10 mouse cellular contexts compared by ENCODE assay signal in genomic region chr19:53183620-53184019, GRCm38 (mm10). TPM values are rescaled to one million over a fixed set of nuclear protein-coding genes. Genes with fewer than 3 reads are reported as not detected.
DNase-seq lines count a peak whose midpoint lies in the region; ATAC-seq and TF ChIP-seq lines count a peak whose summit lies in the region.
"Had no signal": no experiment of that assay in that cellular context is flagged by ENCODE, and none has a peak within 500 bp of the region (broad histone marks: within the 10 kb centered on the region; RNA-seq: fewer than 3 reads in every experiment).

No protein-coding gene starts in this region.

- WGBS in liver, adult 2 months = 56% methylated on average over 9 of the region's 9 CpGs
- 23% methylated on average over 9 of the region's 9 CpGs for WGBS in liver, embryonic 13.5 days (ENCODE audit: insufficient replicate concordance)
- 44% methylated on average over 9 of the region's 9 CpGs for WGBS in stomach, embryonic 14.5 days
- WGBS in hindbrain, embryonic 14.5 days = 68% methylated on average over 9 of the region's 9 CpGs

- no peak for ATAC-seq in liver, embryonic 13.5 days (ENCODE audit: low read depth)
- no peak for ATAC-seq in stomach, embryonic 14.5 days (ENCODE audit: insufficient number of reproducible peaks, insufficient read depth, low FRiP score, low read depth)
- no peak for ATAC-seq in hindbrain, embryonic 14.5 days (ENCODE audit: low FRiP score)

- no peaks in the 10 kb centered on the region for H3K27me3 ChIP-seq in liver, adult 2 months (ENCODE audit: control insufficient read depth, insufficient read depth, low read length)
- peaks cover 16% of the 10 kb centered on the region; the same call in 1 of the 2 replicates for H3K27me3 ChIP-seq in liver, embryonic 13.5 days
- no peaks in the 10 kb centered on the region for H3K27me3 ChIP-seq in stomach, embryonic 14.5 days (ENCODE audit: control insufficient read depth, insufficient read depth, low read length)
- H3K27me3 ChIP-seq in hindbrain, embryonic 14.5 days (ENCODE audit: control insufficient read depth, insufficient read depth, low read length) = no peaks in the 10 kb centered on the region

- no peaks in the 10 kb centered on the region for H3K9me3 ChIP-seq in liver, embryonic 13.5 days (replicated peaks)
- H3K9me3 ChIP-seq in stomach, embryonic 14.5 days (ENCODE audit: control insufficient read depth, low read depth, low read length) = no peaks in the 10 kb centered on the region
- H3K9me3 ChIP-seq in hindbrain, embryonic 14.5 days (ENCODE audit: control insufficient read depth, low read length) = no peaks in the 10 kb centered on the region

- H3K4me1 ChIP-seq in liver, adult 2 months (ENCODE audit: control insufficient read depth, insufficient read depth, low read length) = peaks cover 24% of the 10 kb centered on the region
- H3K4me1 ChIP-seq in liver, embryonic 13.5 days (replicated peaks) = peaks cover 82% of the 10 kb centered on the region
- peaks cover 52% of the 10 kb centered on the region for H3K4me1 ChIP-seq in stomach, embryonic 14.5 days (ENCODE audit: control insufficient read depth, insufficient read depth, low read length)
- peaks cover 13% of the 10 kb centered on the region; the same call in 1 of the 2 replicates for H3K4me1 ChIP-seq in hindbrain, embryonic 14.5 days (replicated peaks; ENCODE audit: control insufficient read depth, insufficient read depth, low read length)

- H3K4me2 ChIP-seq in liver, embryonic 13.5 days = peak overlapping the region; percentile 41
- H3K4me2 ChIP-seq in stomach, embryonic 14.5 days (replicated peaks; ENCODE audit: low read depth, low read length) = no peak overlapping the region
- H3K4me2 ChIP-seq in hindbrain, embryonic 14.5 days (replicated peaks) = no peak overlapping the region

- H3K79me2 ChIP-seq in liver, adult 2 months (ENCODE audit: control insufficient read depth, insufficient read depth, low read length) = no peaks in the 10 kb centered on the region; the same call in 1 of the 2 replicates

- intact Hi-C loops in gastrocnemius, adult 2 months (cut with DNase I) = no loop called here

- TF ChIP-seq CTCF in gastrocnemius, adult 2 months (IDR thresholded peaks at IDR 0.05) = 0 out of 2 replicates have a peak, but pooled peaks have one; percentile 10
- TF ChIP-seq CTCF in liver, adult 2 months (IDR thresholded peaks at IDR 0.05; ENCODE audit: low read depth, low read length) = no peak

- no peak for DNase-seq in gastrocnemius, adult 2 months
- no peak for DNase-seq in gastrocnemius, postnatal 4 days (ENCODE audit: low spot score in 2 of 2)
- no peak for DNase-seq in liver, adult 2 months (ENCODE audit: extremely low read depth, low read depth, low spot score)
- no peak for DNase-seq in liver
- no peak for DNase-seq in liver, embryonic 13.5 days
- no peak for DNase-seq in cerebellum, postnatal 36 days
- DNase-seq in hindbrain, embryonic 14.5 days (ENCODE audit: low spot score) = no peak
- DNase-seq: gastrocnemius, postnatal 25 days; right cerebral cortex, postnatal 25 days had no signal

- no peaks in the 10 kb centered on the region for H3K36me3 ChIP-seq in liver, adult 2 months (ENCODE audit: control insufficient read depth, insufficient read depth, low read length)
- no peaks in the 10 kb centered on the region; the same call in 1 of the 2 replicates for H3K36me3 ChIP-seq in liver, embryonic 13.5 days
- H3K36me3 ChIP-seq in stomach, embryonic 14.5 days (ENCODE audit: control insufficient read depth, insufficient read depth, low read length) = no peaks in the 10 kb centered on the region
- H3K36me3 ChIP-seq in hindbrain, embryonic 14.5 days (replicated peaks; ENCODE audit: control insufficient read depth, insufficient read depth) = no peaks in the 10 kb centered on the region

- H3K4me3 ChIP-seq in gastrocnemius, adult 2 months = peak overlapping the region; percentile 57
- H3K4me3 ChIP-seq in liver, adult 2 months (ENCODE audit: insufficient read depth, low read depth, low read length) = no peak overlapping the region
- 0 out of 2 replicates have a peak overlapping the region, but pooled peaks have one; percentile 2 for H3K4me3 ChIP-seq in liver, embryonic 13.5 days (replicated peaks)
- H3K4me3 ChIP-seq in stomach, embryonic 14.5 days (ENCODE audit: low read depth, low read length) = no peak overlapping the region
- no peak overlapping the region for H3K4me3 ChIP-seq in hindbrain, embryonic 14.5 days (replicated peaks; ENCODE audit: low read length)

- TF ChIP-seq POLR2A in liver, adult 2 months (IDR thresholded peaks at IDR 0.05; ENCODE audit: extremely low read depth, insufficient read depth, low read length) = no peak

- peak overlapping the region; percentile 84 for H3K27ac ChIP-seq in gastrocnemius, adult 2 months
- peak overlapping the region; percentile 56 for H3K27ac ChIP-seq in liver, adult 2 months (replicated peaks; ENCODE audit: insufficient read depth, low read depth, low read length)
- peak overlapping the region; percentile 90 for H3K27ac ChIP-seq in liver, embryonic 13.5 days
- H3K27ac ChIP-seq in stomach, embryonic 14.5 days (ENCODE audit: low read length) = peak overlapping the region; percentile 6; the same call in 1 of the 2 replicates
- H3K27ac ChIP-seq in hindbrain, embryonic 14.5 days = no peak overlapping the region

- H3K9ac ChIP-seq in liver, adult 2 months (ENCODE audit: low read depth, low read length) = no peak overlapping the region
- 0 out of 2 replicates have a peak overlapping the region, but pooled peaks have one; percentile 23 for H3K9ac ChIP-seq in liver, embryonic 13.5 days
- no peak overlapping the region for H3K9ac ChIP-seq in stomach, embryonic 14.5 days (replicated peaks; ENCODE audit: low read depth, low read length)
- H3K9ac ChIP-seq in hindbrain, embryonic 14.5 days = no peak overlapping the region

RNA-seq across cellular contexts. Expression of gene Add3, which starts 43.4 kb away (rescaled TPM):
- total RNA-seq in gastrocnemius, adult 2 months (2021) = 10 to 100 TPM; 17.0 to 29.5 TPM
- 10 to 100 TPM; 76.6 to 85.1 TPM for total RNA-seq in gastrocnemius, postnatal 4 days (2021)
- 10.9 and 12.1 TPM in 2 replicates for total RNA-seq in liver, adult 2 months (2014; rRNA removed)
- 4.0 and 4.3 TPM in 2 replicates for polyA plus RNA-seq in liver, adult 2 months (2012; rRNA removed)
- polyA plus RNA-seq in liver, embryonic 13.5 days (2015; fragmentation: Nextera tagmentation; extraction: Ambion mirVana) = 29.5 and 34.7 TPM in 2 replicates
- polyA plus RNA-seq in stomach, embryonic 14.5 days (2014; fragmentation: Nextera tagmentation; extraction: Ambion mirVana) = 85.5 and 93.2 TPM in 2 replicates
- polyA plus RNA-seq in hindbrain, embryonic 14.5 days (2014; fragmentation: Nextera tagmentation; extraction: Ambion mirVana) = 43.4 and 48.9 TPM in 2 replicates

Comparison
In these comparisons a context has a peak if more than half of its experiments do, and no peak if none do; other contexts are left out.
1. H3K4me3 ChIP-seq: peak in gastrocnemius, adult 2 months (single experiment) and liver, embryonic 13.5 days (single experiment); none in liver, adult 2 months (single experiment), stomach, embryonic 14.5 days (single experiment) and hindbrain, embryonic 14.5 days (single experiment).